Mouse (Mus musculus): Measurements from ENCODE around the gene Pros1. TPM values are rescaled to one million over a fixed set of nuclear protein-coding genes. Genes with fewer than 3 reads are reported as not detected.

Pros1 gene
- polyA plus RNA-seq, 1 experiment from 2014 or later, result 8.5 TPM

DNA sequence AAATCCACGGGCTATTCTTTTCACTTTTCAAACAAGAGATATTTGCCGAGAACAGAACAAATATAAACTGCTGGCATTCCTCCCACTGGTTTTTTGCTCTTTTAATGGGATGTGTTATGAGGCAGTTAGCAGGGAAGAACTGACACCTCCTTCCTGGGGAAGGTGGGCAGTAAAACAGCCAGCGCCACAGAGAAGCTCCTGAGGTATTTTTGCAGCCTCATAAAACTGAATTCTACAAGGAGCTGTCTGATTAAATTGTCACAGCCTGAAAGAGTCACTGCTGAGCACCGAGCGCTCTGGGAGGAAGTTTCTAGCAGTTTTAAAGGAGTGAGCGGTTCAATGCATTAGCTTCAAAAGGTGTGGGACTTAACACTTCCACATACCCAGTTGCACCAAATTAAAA lies 110.3 kb downstream of the Pros1 start:
- no peaks in the 10 kb centered on the region for H3K4me1 ChIP-seq (ENCODE audit: control insufficient read depth, insufficient read depth, low read length)
- no peak overlapping the region for H3K9ac ChIP-seq (ENCODE audit: low read depth, low read length)
- no peaks in the 10 kb centered on the region for H3K9me3 ChIP-seq (replicated peaks; ENCODE audit: control insufficient read depth, low read length, poor library complexity, severe bottlenecking)
- H3K36me3 ChIP-seq (ENCODE audit: control insufficient read depth, insufficient read depth, low read length), result no peaks in the 10 kb centered on the region
- H3K27me3 ChIP-seq (ENCODE audit: control insufficient read depth, insufficient read depth, low read depth, low read length), result no peaks in the 10 kb centered on the region
- ATAC-seq, result no peak
- no peak overlapping the region for H3K27ac ChIP-seq (ENCODE audit: low read length)
- no peak overlapping the region for H3K4me2 ChIP-seq (ENCODE audit: low read length)
- 66% methylated on average over 6 of the region's 6 CpGs for WGBS
- H3K4me3 ChIP-seq (ENCODE audit: low read depth, low read length), result no peak overlapping the region

DNA sequence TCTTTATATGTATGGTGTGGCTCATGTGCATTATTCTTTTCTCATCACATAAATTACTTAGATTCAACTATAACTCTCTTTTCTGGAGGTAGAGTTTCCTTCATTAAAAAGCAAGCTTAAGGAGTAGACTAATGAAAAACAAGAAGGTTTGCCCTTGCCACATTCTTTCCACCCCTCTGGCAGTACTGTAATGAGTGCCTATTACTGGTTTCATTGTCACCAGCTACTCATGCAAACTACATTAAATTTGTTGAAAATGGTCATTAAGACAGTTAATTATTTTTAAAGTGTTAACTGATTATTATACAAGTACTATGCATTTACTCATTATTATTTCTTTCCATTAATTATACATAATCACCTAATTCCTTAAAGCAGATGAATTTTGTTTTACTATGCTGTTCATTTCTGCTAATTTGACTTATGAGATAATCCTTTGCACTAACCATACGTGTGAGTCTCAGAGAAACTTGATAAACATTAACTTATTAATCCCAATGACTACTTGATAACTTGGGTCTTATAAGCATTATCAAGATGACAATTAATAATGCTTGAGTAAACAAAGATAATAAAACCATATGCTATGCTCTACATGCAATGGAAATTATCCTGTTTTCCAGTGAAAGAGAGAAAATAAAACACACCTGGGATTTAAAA lies 117.7 kb downstream of the Pros1 start:
- Histone ChIP-seq H3K4me1 (ENCODE audit: control insufficient read depth, insufficient read depth, low read length) (no peaks in the 10 kb centered on the region), H3K4me2 (ENCODE audit: low read length) (no peak overlapping the region)

DNA sequence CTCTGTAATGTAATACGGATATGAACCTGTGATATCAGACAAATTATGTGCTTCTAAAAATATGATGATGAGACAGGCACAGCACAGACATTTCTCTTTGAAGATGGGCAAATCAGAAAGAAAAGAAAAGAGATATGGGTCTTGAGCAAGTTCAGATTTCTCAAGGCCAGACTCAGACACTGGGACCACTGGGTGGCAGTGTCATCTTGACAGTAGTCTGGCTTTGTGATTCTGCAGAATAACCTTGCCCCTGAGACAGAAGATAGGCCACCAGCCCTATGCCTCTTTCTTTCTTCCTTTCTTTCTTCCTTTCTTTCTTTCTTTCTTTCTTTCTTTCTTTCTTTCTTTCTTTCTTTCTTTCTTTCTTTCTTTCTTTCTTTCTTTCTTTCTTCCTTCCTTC lies 120.8 kb downstream of the Pros1 start:
- Histone ChIP-seq H3K27ac (ENCODE audit: low read length) (no peak overlapping the region), H3K9ac (ENCODE audit: low read depth, low read length) (no peak overlapping the region), H3K27me3 (ENCODE audit: control insufficient read depth, insufficient read depth, low read depth, low read length) (no peaks in the 10 kb centered on the region), H3K4me1 (ENCODE audit: control insufficient read depth, insufficient read depth, low read length) (no peaks in the 10 kb centered on the region), H3K9me3 (replicated peaks; ENCODE audit: control insufficient read depth, low read length, poor library complexity, severe bottlenecking) (no peaks in the 10 kb centered on the region), H3K4me2 (ENCODE audit: low read length) (no peak overlapping the region), H3K36me3 (ENCODE audit: control insufficient read depth, insufficient read depth, low read length) (no peaks in the 10 kb centered on the region), H3K4me3 (ENCODE audit: low read depth, low read length) (no peak overlapping the region)
- WGBS, result 92% methylated on average over 1 of the region's 1 CpGs
- ATAC-seq, result no peak

More for the DNA sequence above, 117.7 kb downstream of the Pros1 start:
- Histone ChIP-seq H3K9me3 (replicated peaks; ENCODE audit: control insufficient read depth, low read length, poor library complexity, severe bottlenecking) (no peaks in the 10 kb centered on the region), H3K27ac (ENCODE audit: low read length) (no peak overlapping the region), H3K4me3 (ENCODE audit: low read depth, low read length) (no peak overlapping the region), H3K36me3 (ENCODE audit: control insufficient read depth, insufficient read depth, low read length) (no peaks in the 10 kb centered on the region), H3K9ac (ENCODE audit: low read depth, low read length) (no peak overlapping the region), H3K27me3 (ENCODE audit: control insufficient read depth, insufficient read depth, low read depth, low read length) (no peaks in the 10 kb centered on the region)
- no peak for ATAC-seq
- WGBS, result 66% methylated on average over 1 of the region's 1 CpGs

Small RNAs within 50 kb of the gene (microRNA-seq; reads per million reads assigned to microRNA genes)
- gene Gm25986, result not detected

Other genes starting within 250 kb of the Pros1 start
- gene Nsun3, start 67.5 kb upstream of the Pros1 start, polyA plus RNA-seq (2015; fragmentation: Nextera tagmentation; extraction: Ambion mirVana), result 10.0 and 11.7 TPM in 2 replicates
- 0.33 and 0.58 TPM in 2 replicates for gene Stx19, start 39.6 kb upstream of the Pros1 start, polyA plus RNA-seq (2015; fragmentation: Nextera tagmentation; extraction: Ambion mirVana)
- 13.7 and 14.5 TPM in 2 replicates for gene Arl13b, start 7.3 kb upstream of the Pros1 start, polyA plus RNA-seq (2015; fragmentation: Nextera tagmentation; extraction: Ambion mirVana)